Mouse (Mus musculus): ENCODE measurements around the gene F13a1.

F13a1 gene

DNA sequence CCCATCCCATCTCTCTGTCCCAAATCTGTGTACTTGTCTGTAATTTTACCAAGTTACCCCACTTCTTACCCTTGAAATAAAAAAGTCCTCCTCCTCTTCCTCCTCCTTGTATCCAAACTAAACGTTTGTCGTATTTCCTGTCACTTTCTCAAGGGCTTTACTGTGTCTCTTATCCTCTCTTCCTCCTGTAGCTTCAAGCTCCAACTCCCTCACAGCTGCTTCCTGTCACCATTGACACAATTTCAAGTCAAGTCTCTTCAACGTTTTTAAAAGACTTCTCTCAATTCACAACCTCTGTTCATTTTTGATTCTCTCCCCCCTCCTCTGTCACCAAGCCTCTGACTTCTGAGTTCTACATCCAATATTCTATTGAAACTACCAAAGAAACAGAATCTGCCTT is at the start of gene F13a1:
TSS of gene F13a1 (minus strand) at position 119 of the 400 bp plus-strand sequence.
- in situ Hi-C loops (cut with MboI, MseI): no loop called here

DNA sequence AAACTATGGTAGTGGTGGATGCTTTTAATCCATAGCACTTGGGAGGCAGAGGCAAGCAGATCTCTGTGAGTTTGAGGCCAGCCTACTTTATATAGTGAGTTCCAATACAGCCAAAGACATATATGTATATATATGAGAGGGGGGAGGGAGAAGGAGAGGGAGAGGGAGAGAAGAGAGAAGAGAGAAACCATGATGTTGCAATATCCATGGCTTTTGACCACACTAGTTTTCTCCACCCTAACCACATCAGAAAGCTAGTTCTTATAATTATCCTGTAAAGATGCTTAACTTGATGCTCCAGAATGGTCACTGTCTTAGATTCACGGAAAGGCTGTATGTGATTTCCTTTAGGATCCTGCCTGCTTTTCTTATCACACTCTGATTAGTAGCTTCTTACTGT is 41.6 kb upstream of the F13a1 start:
- in situ Hi-C loops (cut with MboI, MseI): no loop called here

DNA sequence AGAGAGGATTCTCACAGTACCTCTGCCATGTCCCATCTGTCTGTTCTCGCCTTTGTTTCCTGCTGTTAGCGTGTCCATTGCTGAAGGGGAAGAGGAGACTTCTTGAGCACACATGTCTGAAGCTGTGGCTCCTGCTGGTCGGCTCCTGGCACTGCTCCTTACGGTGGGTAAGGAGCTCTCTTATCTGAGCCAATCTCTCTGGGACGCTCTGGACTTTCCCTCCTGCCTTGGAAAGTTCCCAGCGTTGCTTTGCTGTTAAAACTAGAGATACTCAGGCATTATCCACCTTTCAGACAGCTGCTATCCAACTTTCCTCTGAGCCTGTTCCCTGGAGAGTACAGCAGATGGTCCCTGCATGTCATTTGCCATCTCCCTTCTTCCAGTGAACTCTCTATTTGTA is 39.1 kb upstream of the F13a1 start:
- in situ Hi-C loops (cut with MboI, MseI): no loop called here

DNA sequence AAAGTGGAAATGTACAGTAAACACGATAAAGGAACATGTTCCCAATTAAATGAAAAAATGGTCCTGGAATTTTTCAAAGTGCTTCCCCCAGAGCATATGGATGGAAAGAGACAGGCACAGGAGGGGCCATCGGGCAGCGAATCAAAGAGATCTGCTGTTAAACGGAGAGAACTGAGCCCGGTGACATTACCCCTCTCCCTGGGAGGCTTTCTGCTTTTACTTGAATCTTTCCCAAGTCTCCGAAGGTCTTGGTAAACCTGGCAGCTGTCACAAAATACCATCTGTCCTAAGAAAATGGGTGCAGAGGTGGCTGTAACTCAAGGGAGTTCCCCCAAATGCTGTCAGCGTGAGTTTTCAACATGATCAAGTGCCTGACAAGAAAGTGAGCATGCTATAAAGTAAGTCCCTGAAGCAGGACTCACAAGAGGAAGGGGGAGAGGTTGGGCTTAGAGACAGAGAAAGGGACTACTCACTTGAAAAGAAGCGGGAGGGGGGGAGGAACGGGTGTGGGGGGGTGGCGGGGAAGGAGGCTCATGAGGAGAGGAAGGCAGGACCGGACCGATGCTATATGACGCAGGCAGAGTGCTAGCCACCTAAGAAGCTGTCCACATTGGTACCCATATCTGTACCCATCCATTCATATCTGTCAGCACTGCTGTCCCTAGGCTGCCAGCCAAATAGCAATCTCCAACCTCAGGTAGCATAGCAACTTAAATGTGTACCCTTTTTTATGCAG is 31.6 kb upstream of the F13a1 start:
- in situ Hi-C loops (cut with MboI, MseI): no loop called here

DNA sequence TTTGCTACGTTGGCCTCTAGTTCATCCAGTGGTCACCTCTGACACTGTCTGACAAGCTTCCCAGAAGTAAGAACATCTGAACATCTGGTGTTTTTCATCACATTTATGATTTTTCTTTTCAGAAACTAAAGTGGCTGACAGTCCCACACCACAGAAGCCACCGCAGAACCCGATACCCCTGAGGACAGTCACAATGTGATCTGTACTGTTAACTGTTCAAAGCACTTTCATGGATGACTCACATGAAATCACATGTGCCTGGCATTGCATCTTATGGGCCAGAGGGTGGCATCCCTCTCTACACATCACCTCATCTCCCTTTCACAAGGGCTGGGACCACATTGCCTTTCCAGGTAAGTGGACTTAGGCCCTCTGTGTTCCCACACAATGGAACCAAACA is 21.3 kb upstream of the F13a1 start:
- in situ Hi-C loops (cut with MboI, MseI): loop anchor here (5.0 kb wide), 1 partner anchor 104 kb away; no protein-coding TSS in a partner anchor

DNA sequence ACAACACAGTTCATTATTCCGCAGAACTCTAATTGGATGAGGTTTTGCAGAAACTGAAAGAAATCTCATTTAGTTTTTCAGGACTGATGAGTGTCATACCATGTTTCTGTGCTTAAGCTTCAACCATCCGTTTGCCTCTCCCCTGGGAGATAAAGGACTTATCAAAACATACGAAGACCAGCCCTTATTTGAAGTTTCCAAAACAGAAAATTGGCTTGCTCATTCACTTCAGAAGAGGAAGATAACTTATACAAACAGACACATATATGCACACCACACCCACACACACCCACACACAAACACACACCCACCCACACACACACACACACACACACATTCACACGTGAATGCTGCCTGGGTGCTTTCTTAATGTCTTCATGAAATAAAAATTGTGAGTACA is 20.8 kb upstream of the F13a1 start:
- in situ Hi-C loops (cut with MboI, MseI): loop anchor here (5.0 kb wide), 1 partner anchor 104 kb away; no protein-coding TSS in a partner anchor

DNA sequence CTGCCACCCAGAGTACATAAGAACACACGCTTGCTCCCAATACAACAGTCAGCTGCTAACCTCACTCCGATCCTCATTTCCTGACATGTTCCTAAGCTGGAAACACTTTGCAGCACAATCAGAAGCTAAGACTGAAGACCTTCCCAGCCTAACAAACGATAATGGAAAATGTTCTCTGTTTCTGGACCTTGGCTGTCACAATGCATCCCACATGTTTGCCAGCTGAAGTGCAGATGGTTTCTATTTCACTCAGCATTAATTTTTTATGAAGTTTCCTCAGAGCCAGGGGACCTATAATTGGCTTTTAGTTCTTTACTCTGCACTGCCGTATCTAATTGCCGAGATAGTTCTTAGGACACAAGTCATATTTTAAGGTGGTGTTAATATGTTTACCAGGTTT is 10.8 kb upstream of the F13a1 start:
- in situ Hi-C loops (cut with MboI, MseI): no loop called here

DNA sequence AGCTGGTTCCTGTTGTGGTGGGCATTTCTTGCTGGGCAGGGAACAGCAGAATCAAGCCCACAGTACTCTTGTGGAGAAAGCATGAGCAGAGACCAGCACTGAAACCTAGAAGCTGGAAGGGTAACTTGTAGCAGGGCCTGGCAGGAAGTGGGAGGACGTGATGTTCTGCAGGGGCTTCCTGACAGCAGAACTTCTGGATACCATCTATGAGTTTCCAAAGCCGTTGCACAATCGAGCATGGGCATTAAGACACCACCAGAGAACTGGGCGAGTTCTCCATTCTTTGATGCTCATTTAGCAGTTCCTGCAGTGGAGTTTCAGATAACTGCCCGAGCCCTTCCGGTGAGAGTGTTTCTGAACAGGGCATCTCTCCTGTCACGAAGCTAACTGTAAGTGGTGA is 6.6 kb upstream of the F13a1 start:
- in situ Hi-C loops (cut with MboI, MseI): loop anchor here (5.0 kb wide), 1 partner anchor 54 kb away; no protein-coding TSS in a partner anchor

DNA sequence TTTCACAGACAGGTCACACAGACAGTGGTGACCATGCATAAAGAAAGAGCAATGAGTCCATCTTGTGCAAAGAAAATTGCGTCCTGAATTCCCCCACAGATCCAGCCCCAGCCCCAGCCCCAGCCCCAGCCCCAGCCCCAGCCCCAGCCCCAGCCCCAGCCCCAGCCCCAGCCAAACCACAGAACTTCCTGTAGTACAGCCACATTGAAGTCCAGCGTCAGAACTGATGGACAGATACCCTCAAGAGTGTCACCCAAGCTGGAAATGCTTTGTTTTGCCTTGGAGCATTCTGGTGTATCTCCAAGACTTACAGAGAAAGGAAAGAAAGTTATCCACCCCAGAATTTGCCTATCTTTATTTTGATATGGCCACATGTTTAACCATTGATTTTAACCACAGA is 413 bp downstream of the F13a1 start:
- in situ Hi-C loops (cut with MboI, MseI): no loop called here

DNA sequence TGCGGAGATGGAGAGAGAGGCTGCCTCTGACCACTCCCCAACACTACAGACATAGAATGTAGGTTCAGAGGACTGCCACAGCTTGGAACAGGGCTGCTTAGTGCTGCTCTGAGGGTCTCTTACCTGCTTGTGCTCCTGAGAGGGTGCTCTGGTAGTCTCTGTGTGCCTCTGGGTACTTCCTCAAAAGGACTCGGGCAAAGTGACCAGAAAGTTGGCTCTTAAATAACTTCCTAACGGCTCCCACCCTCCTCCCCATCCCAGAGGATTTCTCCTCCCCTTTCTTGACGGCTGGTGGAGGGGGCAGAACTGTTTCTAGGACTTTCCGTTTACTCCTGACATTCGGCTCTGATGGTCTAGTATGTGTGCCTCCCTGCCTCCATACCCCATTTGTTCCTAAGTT is 1.0 kb downstream of the F13a1 start:
- in situ Hi-C loops (cut with MboI, MseI): no loop called here

DNA sequence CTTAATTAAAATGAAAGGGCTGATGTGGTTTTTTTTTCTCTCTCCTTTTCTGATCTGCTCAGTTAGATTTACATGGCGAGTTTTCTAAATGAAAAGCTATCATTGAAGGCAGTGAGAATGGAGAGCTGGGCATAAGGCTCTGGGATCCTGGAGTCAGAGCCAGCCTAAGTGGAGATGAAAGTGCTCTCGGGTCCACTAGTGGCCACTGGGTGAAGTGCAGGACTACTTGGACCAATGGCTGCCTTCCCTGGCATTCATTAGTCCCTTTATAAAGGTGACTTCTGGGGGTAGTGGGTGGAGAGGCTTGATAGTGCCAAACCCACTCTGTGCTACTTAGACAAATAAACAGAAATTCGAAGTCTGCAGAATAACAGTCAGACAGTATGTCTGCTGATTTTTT is 5.0 kb downstream of the F13a1 start:
- in situ Hi-C loops (cut with MboI, MseI): no loop called here

DNA sequence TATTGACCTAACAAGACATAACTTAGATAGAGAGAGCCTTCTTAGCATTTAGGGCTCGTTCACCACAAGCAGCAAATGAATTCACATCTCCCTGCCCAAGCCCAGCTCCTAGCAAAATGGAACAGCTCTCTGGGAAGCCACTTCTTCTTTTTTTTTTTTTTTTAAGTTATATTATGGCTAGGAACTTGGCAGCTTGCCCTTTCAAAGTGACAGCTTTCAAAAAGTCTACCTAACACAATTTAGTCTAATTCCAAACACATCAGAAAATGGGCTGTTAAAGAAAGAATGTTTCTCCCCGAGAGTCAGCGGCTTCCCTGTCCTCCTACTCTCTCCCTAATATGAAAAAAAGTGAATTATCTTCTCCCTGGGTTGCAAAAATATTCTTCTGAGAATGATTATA is 15.3 kb downstream of the F13a1 start:
- in situ Hi-C loops (cut with MboI, MseI): no loop called here

DNA sequence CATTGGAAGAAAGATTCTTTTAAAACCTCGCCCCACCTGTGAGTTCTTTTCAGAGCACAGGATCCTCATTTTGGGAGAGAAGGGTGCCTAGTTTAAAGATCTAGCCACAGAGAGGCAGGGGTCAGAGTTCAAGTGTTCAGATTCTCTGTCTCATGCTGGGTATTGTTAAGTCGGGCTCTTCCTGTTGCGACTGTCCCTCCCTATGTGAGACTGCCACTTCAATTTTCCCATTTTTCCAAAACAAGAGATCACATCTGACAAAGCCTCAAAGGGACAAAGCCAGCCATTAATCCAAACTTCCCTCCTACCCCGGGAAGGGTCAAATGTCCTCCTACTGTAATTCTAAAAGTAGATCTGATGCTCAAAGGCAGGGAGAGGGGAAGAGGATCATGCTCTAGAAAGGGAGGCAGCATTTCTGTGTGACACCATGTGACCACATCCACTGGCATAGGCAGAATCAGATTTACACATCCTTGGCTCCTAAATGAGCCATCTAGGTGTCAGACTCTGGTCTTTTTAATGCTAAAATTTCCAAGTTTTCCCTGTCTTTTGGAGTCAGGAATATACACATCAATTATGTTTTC is 24.0 kb downstream of the F13a1 start:
- in situ Hi-C loops (cut with MboI, MseI): no loop called here

DNA sequence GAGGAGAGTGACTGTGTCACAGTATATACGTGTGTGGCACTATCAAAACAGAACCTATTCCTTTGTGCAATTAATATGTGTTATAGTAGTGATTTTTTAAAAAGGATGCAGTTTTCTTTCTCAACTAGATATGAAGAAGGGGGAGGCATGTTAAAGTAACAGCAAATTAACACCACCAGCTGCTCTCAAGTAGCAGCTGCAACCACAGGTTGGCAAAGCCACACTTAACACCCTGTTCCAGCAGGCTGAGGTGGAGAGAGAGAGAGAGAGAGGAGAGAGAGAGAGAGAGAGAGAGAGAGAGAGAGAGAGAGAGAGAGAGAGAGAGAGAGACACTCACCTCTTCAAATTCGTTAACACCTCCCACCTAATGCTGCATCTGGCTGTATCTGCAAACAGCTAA is 28.5 kb downstream of the F13a1 start:
- in situ Hi-C loops (cut with MboI, MseI): no loop called here

DNA sequence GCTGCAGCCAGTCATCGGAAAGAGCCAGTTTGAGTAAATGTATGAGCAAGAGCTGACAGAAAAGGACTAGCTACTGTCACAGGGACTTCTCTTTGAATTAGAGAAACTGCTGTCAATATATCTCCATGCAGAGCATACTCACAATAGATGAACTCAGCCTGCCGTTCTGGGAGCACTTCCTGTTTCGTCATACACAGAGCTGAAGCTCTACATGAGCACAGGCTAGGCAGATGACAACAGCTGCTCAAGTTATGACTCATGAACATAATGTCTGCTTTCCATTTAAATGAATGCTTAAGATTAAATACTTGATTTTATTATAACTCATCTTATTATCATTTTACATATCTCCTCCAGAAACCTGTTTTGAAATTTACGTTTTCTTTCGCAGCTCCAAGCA is 39.3 kb downstream of the F13a1 start:
- in situ Hi-C loops (cut with MboI, MseI): loop anchor here (5.0 kb wide), 2 partner anchors 198 to 277 kb away; no protein-coding TSS in a partner anchor

DNA sequence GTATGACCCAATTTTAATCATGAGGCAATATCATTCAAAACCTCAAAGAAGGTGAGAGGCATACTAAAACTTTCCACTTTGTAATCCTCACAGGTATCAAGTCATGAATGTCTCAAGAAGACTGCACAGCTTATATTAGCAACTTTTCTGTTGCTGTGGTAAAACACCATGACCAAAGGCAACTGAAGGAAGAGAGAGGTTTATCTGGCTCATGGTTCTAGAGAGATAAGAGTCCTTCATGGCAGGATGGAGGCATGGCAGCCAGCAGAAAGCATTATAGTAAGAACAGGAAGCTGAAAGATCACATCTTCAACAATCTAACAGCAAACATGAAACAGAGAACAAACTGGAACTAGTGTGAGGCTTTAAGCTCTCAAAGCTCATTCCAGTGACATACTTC is 43.8 kb downstream of the F13a1 start:
- in situ Hi-C loops (cut with MboI, MseI): loop anchor here (5.0 kb wide), 1 partner anchor 39 kb away; no protein-coding TSS in a partner anchor

DNA sequence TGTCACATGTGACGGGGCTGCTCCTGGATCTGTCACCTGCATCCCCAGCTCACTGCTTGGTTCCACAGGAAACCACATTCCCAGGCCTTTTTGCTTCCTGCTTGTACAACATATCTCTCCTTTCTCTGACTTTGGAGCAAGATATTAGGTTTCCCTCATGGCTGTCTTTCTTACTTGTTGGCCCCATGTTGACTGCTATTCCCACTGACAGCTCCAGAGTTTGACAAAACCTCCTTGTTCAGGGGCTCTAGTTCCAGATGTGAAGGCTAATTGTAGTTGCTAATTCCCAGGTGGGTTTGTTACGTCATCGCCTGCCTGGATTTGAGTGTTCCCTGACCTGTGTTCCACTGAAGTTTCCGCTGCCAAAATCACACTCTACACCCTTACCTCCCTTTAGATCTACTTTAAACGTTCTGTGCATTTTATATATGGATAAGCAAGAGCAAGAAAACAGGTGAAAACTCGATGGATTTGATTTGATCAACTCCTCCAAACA is 50.8 kb downstream of the F13a1 start:
- in situ Hi-C loops (cut with MboI, MseI): no loop called here

DNA sequence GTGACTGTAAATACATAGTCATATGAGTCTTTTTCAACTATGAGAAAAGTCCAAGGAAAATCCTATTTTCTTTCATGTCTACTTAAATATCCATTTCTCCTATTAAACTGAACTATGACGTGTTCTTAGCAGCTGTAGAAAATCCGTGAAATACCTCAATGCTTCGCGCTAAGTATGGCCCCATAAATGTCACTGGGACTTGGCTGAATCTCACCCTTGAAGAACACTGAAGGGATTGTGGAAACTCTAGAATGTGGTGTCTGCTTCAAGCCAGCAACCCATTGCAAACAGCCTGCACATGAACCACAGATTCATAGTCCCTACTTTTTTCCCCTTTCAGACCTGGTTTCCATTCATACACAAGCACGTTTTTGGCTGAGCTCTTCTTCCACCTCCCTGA is 56.5 kb downstream of the F13a1 start:
- in situ Hi-C loops (cut with MboI, MseI): no loop called here

DNA sequence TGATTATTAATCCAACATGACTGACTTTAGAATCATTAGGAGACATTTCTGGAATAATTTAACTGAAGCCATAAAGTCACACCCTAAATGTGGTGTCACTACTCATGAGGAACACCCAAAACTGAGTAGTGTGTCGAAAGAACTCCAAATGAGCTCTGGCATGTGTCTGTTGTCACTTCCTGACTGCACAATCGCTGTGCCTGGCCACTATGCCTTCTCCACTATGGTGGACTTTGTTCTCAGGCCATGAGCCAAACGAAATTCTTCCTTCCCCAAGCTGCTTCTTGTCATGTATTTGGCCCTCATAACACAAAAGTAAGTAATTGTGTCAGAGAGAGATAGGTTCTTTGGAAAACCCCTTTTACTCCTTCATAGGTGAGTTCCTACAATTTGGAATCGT is 61.7 kb downstream of the F13a1 start:
- in situ Hi-C loops (cut with MboI, MseI): no loop called here

DNA sequence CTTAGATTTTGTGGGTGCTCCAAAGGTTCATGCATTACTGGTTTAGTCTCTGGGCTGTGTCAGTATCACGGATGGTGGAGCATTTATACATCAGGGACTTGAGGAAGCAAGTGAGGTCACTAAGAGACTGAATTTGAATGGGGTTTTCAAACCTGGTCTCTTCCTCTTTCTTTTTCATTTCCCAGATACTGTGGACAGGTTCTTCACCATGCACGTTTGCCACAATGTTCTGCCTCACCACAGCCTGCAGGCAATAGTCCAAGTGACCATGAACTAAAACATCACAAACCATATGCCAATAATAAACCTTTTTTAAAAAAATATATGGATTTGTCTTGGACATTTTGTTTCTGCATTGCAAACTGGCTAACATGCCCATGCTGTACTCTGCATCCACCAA is 77.0 kb downstream of the F13a1 start:
- in situ Hi-C loops (cut with MboI, MseI): no loop called here

DNA sequence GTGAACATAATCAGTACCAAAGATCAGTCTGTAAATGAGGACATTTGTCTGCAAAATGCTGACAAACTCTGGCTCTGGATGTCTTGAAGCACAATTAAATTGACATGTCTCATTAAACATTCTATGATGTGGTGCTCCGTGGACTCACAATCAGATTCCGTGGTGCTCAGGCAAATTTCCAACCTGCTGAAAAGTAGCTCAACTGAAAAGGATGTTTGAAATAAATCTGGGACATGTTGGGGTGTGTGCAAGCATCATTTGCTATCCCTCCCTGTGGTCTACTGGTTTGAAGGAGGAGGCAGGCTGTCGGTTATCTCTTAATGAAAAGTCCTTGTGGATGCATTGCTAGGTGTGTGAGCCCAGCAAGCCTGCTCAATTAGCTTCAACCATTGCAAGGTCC is 77.8 kb downstream of the F13a1 start:
- in situ Hi-C loops (cut with MboI, MseI): no loop called here

DNA sequence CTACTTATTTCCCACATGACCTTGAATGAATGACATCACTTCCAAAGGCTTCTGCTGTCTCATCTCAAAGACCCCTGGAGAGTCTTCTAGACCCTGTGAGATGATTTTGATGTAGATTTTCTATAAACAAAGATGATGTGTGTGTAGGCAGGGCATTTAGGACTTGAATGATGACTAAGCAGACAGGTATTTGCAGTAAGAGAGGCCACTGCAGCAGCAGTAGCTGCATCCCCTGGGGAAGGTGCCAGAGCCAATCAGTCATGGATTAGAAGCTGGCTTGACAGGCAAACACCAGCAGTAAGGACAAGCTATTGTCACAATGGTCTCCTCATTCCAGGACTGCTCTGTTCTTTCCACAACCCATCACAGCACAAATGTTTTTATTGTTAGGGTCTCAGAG is 87.1 kb downstream of the F13a1 start:
- in situ Hi-C loops (cut with MboI, MseI): no loop called here

DNA sequence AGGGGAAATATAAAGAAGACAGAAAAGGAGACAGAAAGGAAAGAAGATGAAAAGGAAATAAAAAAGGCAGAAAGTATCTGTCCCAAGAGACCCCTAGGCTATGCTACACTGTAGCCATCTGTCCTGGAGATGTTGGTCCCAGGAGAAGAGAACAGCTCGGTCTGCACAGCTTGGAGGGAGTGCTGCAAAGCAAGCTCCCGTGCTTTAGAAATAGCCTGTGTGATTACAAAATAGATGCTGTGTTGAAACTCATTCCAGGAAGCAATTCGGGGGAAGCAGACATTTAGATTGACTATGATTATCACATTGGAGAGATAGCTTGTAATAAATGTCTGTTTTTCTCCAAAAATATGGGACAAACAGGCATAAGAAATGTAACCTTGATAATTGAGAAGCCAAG is 91.0 kb downstream of the F13a1 start:
- in situ Hi-C loops (cut with MboI, MseI): loop anchor here (10.0 kb wide), 1 partner anchor 144 kb away; no protein-coding TSS in a partner anchor

Measured in T-helper 2 cell (primary cell).